Mouse (Mus musculus) skeletal muscle tissue, adult 2 months (tissue): ENCODE data around the gene Lama2.
"Not testable (repeated sequence)": the region's sequence is repeated elsewhere in the genome, so short reads cannot be mapped to it uniquely, and the experiment has no call there.

Experiments used
- DNase-seq: peaks from one replicate; pipeline ENCODE4 v3.0.0-alpha.2; 2012; ENCODE audit warnings: low read depth, low spot score

Gene Lama2

DNA sequence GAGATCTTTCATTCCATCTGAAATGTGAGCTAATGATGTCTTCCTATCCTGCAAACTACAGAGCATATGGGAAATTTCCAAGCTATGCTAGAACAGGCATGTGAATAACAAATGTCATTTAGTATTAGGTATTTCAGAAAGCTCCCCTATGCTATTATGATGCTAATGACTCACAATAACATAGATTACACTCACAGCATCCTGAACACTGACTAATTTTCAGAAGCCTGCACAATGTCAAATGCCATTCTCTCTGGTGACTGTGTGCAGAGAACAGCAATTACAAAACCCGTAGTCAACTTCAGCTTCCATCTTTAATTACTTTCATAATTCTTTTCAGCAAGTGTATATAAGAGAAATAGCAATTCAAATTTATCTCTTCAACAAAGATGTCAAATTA, 596.9 kb downstream of the Lama2 start:
- DNase-seq, result no peak

DNA sequence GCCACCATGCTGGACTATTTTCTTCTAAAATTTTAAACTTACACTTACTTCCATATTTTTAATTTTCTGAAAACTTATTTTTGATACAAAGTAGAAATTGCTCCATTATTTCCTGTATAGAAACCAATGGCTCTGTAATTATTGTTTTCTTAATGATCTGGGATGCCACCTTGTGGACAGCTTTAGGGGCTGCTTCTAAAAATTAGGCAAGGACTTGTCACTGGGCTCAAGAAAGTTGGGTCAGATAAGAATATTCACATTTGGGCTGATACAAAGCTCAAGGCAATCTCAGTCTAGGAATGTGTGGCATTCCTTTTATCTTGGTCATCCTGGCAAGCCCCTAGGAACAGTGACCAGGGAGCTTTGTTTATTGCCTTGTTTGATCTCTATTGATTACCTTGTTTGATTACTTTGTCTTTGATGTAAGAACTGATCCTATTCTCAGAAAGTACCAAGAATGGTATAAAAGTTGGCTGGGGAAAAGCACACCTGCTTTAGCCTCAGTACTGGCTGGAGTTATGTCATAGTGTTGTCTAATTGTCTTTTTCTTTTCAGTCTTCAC, 606.7 kb downstream of the Lama2 start:
- DNase-seq, result no peak

GRCm38 (mm10) chr10:27007364-27007763, 612.2 kb downstream of the Lama2 start:
- no peak for DNase-seq

GRCm38 (mm10) chr10:27005716-27006115, 613.8 kb downstream of the Lama2 start:
- no peak for DNase-seq

DNA sequence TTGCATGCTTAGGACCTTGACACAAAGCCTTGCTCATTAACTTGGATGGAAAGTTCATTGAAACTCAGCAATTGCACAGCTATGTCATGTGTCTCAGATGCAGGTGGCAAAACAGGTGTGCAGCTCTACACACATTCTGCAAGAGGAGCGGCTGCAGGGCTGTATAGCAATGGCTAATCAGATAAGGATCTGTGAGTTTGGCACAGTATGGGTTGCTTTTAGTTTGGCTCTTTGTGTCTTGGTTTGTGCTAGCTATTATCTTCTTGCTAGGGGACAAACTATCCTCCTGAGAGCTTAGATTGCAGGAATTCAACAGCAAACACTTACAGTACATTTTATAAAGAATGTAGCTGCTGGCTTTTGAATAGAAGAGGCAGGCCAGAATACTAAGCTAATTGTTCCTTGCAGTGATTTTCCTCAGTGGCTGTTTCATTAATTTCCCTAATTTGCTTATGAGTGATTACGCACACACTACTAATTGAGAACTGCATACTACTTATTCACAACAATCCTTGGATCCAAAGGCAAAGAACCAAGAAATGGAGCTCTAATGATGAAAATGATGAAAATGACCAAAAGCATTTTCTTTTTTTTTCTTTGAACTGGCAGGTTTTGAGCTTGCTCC, 617.9 kb downstream of the Lama2 start:
- no peak for DNase-seq

DNA sequence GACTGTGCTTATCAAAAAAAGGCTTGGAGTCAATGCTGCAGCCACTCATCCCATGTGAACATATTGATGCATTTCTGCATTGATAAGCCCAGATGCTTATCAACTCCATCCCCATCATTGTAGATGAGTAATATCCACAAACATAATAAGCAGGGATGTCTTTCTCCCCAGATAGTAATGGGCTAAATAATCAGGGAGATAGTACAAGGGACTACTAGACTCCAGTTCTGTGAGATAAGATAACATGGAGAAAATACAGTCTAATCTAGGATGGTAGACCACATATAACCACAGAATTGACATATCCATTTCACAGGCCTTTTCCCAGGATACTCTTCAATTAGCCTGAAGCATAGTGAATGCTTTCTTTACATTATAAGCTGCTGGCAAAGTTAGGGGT, 622.9 kb downstream of the Lama2 start:
- no peak for DNase-seq

DNA sequence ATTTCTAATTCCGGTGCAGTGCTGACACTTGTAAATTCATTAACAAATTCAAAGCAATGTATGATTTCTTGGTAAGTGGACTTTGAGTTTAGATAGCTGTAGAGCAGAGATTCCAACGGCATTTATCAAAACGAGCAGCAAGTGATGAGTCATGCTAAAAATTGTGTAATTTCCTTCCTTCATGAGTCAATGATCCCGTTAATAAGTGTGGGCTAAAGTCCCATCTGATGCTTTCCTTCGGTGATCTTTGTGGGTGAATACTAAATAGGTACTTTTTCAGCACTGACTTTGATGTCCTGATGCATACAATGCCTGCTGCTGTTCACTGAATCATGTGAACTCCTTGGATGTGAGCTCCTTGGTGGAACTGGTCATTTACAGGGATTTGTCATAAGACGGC, 623.6 kb downstream of the Lama2 start:
- peak; percentile 31 for DNase-seq

DNA sequence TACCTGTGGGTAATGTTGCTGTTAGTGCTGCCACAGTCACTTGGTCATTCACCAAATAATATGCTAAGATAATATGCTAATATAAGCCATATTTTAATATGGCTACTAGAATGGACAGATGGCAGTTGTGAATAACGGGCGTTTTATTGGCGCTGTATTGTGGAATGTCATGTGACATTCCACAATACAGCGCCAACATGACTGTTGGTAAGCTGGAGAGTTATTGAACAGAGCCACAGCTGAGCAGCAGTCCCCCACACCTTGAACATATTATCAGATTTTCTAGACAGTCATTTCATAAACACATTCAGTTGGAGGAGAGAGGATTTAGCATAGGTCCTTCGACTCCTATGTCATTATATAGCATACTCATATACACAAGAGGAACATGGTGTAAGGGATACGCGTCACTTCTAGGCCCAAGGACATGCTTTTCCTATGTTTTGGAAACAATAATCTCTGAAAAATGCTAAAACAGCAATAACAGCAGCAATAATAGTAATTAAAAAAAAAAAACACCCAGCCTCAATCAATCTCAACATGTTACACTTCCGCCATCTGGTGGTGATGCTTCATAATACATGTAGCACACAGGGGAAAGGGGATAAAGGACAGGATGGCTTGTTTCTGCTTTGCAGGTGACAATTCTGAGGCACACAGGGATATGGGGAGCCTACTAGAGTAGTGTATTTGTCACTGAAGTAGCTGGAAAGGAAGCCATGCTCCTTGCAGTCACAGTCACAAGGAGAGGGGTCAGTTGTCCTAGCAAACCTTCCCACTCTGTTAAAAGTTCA, 624.2 kb downstream of the Lama2 start:
- DNase-seq, result peak; percentile 11

DNA sequence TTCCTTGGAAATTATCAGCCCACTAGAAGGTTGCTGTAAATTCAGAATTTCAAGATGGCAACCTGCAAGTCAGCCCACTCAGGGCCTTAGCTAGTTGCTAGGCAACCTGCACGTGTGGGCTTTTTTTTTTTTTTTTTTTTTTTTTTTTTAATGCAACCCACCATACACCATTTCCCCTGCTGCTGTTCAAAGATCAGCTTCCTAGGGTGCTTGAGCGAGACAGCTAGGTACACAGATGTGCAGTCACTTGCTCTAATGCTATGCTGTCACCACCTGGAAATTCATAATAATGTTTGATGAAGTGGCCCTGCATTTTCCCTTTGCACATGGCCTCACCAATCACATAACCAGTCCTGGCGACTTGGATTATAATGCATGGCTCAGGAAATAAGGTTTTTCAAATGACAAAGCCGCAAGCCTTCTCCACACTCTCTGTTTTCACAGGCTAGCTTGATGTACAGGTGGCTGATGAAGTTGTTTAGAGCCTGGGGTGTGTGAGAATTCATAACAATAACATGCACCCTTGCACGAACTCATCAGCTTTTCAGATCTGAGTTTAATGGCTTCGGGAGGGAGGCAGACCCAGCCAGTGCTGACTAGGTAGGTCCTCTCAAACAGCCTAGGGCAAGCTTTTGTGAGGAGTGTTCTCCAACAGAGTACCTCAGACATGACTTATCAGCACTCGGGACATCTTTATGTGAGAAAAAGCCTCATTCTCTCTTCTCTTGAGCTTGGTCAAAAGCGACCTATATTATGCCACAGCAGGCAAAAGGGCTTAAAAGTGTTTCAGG, 625.4 kb downstream of the Lama2 start:
- no peak for DNase-seq

- peak; percentile 13 for DNase-seq
Observed at GRCm38 (mm10) chr10:26985451-26985850, 634.1 kb downstream of the Lama2 start.

GRCm38 (mm10) chr10:26984082-26984481, 635.5 kb downstream of the Lama2 start:
- not testable (repeated sequence) for DNase-seq

- no peak for DNase-seq
Observed at GRCm38 (mm10) chr10:26983583-26983982, 636.0 kb downstream of the Lama2 start.

GRCm38 (mm10) chr10:26982621-26983020, 636.9 kb downstream of the Lama2 start:
- DNase-seq, result no peak

- no peak for DNase-seq
Observed at GRCm38 (mm10) chr10:26975372-26975771, 644.2 kb downstream of the Lama2 start.

- no peak for DNase-seq
Observed at GRCm38 (mm10) chr10:26974224-26974623, 645.3 kb downstream of the Lama2 start.

- no peak for DNase-seq
Observed at GRCm38 (mm10) chr10:26973575-26973974, 646.0 kb downstream of the Lama2 start.

GRCm38 (mm10) chr10:26958513-26958912, 661.0 kb downstream of the Lama2 start:
- no peak for DNase-seq

- no peak for DNase-seq
Observed at GRCm38 (mm10) chr10:26950448-26950847, 669.1 kb downstream of the Lama2 start.

DNA sequence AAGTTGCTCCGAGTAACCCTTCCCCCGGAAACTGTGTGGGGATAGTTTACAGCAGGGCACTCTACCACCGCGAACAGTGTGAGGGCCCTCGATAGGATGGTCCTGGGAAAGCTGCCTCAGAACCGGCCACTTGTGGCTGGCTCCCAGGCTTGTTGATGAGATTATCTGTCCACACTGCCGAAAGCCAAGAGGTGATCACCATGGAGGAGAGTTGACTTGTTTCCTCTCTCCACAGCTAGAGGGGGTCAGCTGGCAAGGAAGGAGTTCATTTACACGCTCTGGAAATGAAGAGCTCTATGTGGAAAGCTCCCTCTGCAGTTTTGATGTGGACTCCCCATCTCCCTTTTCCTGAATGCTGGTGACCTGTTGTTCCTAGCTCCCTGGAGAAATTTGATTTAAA, 669.9 kb downstream of the Lama2 start:
- DNase-seq, result no peak

- no peak for DNase-seq
Observed at GRCm38 (mm10) chr10:26948331-26948730, 671.2 kb downstream of the Lama2 start.

- DNase-seq, result no peak
Observed at GRCm38 (mm10) chr10:26939549-26939948, 680.0 kb downstream of the Lama2 start.

- DNase-seq, result not testable (repeated sequence)
Observed at GRCm38 (mm10) chr10:26938464-26938863, 681.1 kb downstream of the Lama2 start.
